Mouse (Mus musculus) olfactory bulb, adult 2 months (tissue): ENCODE results near the gene Ehbp1l1. TPM values are rescaled to one million over a fixed set of nuclear protein-coding genes. Genes with fewer than 3 reads are reported as not detected.

Source experiments
- H3K27ac ChIP-seq: fragments of 200-500 bp; 2 replicates; pipeline ENCODE4 v1.5.1; 2012; ENCODE audit warnings: low read depth, low read length; ENCODE audit not compliant: insufficient read depth
- H3K4me1 ChIP-seq: fragments of 200-500 bp; 2 replicates; pipeline ENCODE4 v1.6.1; 2012; ENCODE audit warnings: low read length; ENCODE audit not compliant: control insufficient read depth, insufficient read depth
- H3K4me3 ChIP-seq: fragments of 200-500 bp; 2 replicates; pipeline ENCODE4 v1.5.1; 2012; ENCODE audit warnings: mild to moderate bottlenecking, low read depth, low read length, moderate library complexity; ENCODE audit not compliant: insufficient read depth
- CTCF ChIP-seq: fragments of 200-500 bp; IDR thresholded peaks from 2 replicates; pipeline ENCODE4 v1.5.1; 2012; ENCODE audit warnings: low read depth, mild to moderate bottlenecking, low read length, moderate library complexity; ENCODE audit not compliant: insufficient read depth
- POLR2A ChIP-seq: fragments of 200-500 bp; IDR thresholded peaks from 2 replicates; pipeline ENCODE4 v1.6.1; 2012; ENCODE audit warnings: mild to moderate bottlenecking, low read depth, low read length, moderate library complexity; ENCODE audit not compliant: insufficient read depth
- WGBS: fragments of 180-500 bp; shearing (Covaris S2); methylation state at CpG from one replicate; pipeline ENCODE4 v1.1.7; 2018; 5-methylcytosine and 5-hydroxymethylcytosine counted together
- polyA plus RNA-seq: library from polyadenylated mRNA; stranded (reverse); fragments of >200 nt; gene quantifications from 2 replicates; pipeline ENCODE4 v1.2.4, GENCODE M21; 2012; ENCODE audit warnings: low replicate concordance; ENCODE audit not compliant: missing spikeins, insufficient read depth, insufficient read length

Gene Ehbp1l1
- polyA plus RNA-seq, 1 experiment: not detected

GRCm38 (mm10) chr19:5704163-5704800, 21.8 kb downstream of the Ehbp1l1 start, which contains the start of gene Kcnk7:
Kcnk7 (plus strand) TSS chr19:5704367.
- WGBS: 72% methylated on average over 17 of the region's 17 CpGs

DNA sequence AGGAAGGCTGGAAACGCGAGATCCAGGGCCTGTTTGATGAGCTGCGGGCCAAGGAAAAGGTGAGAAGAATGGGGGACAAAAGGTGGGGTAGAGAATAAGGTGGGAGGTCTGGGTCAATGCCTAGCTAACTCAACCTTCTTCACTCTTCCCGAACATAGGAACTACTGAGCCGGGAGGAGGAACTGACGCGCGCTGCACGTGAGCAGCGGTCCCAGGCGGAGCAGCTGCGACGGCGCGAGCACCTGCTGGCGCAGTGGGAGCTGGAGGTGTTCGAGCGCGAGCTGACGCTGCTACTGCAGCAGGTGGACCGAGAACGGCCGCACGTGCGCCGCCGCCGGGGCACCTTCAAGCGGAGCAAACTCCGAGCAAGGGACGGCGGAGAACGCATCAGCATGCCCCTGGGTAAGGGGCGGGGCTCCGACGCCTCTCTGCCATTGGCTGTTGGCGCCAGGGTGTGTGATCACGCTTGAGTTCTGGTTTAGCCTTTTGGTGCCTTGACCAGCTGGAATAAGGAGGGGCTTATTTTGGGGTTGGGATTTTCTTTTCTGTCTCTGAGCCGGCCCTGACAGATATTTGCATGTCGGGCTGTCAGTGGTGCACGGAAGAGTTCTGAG, 30.2 kb downstream of the Ehbp1l1 start:
- no peak for TF ChIP-seq POLR2A
- no peak for TF ChIP-seq CTCF
- H3K27ac ChIP-seq: no peak overlapping the region
- 48% methylated on average over 41 of the region's 41 CpGs for WGBS
- peaks cover 28% of the 10 kb centered on the region for H3K4me1 ChIP-seq
- no peak overlapping the region for H3K4me3 ChIP-seq

More at GRCm38 (mm10) chr19:5704163-5704800, 21.8 kb downstream of the Ehbp1l1 start, which contains the start of gene Kcnk7:
- Histone ChIP-seq H3K27ac (no peak within 1 kb of the TSS), H3K4me1 (peaks cover 9% of the 10 kb centered on the region), H3K4me3 (no peak within 1 kb of the TSS)
- TF ChIP-seq POLR2A: no peak
- TF ChIP-seq CTCF: no peak

- H3K4me1 ChIP-seq: peaks cover 38% of the 10 kb centered on the region
- no peak for TF ChIP-seq CTCF
- TF ChIP-seq POLR2A: no peak
Measured at GRCm38 (mm10) chr19:5693801-5694200, 32.3 kb downstream of the Ehbp1l1 start.

GRCm38 (mm10) chr19:5692913-5693396, 33.2 kb downstream of the Ehbp1l1 start:
- Histone ChIP-seq H3K27ac (peak overlapping the region; percentile 49), H3K4me3 (peak overlapping the region; percentile 2; the same call in 1 of the 2 replicates), H3K4me1 (peaks cover 39% of the 10 kb centered on the region)
- TF ChIP-seq CTCF (no peak), POLR2A (no peak)
- 49% methylated on average over 10 of the region's 10 CpGs for WGBS

More at GRCm38 (mm10) chr19:5693801-5694200, 32.3 kb downstream of the Ehbp1l1 start:
- no peak overlapping the region for H3K27ac ChIP-seq
- 77% methylated on average over 6 of the region's 6 CpGs for WGBS
- no peak overlapping the region for H3K4me3 ChIP-seq

DNA sequence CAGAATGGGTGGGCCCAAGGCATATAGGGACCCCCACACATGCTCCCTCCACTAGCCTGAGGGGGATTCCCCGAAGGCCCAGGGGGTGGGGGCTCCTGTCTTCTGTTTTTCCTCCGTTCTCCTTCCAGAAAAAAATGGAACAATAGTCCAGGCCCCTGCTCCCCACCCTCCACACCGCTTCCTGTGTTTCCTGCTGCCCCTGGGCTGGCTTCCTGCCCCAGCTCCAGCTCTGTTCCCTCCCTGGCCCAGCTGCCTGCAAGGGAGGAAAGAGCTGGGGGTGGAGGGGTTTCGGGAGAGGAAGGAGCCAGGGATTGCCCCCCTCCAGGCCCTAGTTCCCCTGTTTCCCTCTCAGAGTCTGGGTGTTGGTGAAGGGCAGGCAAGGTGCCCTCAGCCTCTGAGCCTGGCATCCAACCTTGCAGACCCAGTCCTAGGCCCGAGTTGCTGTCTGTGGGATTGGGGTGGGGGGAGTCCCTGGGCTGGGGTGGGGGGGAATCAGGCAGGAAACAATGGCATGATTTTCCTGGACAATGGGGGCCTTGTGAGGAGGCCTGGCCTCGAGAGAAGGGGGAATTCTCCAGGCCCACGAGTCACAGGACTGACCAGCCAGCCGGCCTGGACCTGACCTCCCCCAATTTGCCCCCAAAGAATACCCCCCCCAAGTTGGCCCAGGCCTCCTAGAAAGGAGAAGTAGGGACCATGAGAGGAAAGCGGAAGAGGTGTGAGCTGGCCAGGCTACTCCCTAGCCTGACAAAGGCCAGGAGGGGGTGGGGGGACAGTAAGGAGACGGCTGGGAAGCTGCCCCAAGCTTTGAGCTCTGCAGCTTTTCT, 33.8 kb downstream of the Ehbp1l1 start:
- WGBS: 32% methylated on average over 10 of the region's 10 CpGs
- TF ChIP-seq CTCF (no peak), POLR2A (no peak)
- Histone ChIP-seq H3K4me1 (peaks cover 44% of the 10 kb centered on the region), H3K27ac (peak overlapping the region; percentile 49), H3K4me3 (peak overlapping the region; percentile 22)

DNA sequence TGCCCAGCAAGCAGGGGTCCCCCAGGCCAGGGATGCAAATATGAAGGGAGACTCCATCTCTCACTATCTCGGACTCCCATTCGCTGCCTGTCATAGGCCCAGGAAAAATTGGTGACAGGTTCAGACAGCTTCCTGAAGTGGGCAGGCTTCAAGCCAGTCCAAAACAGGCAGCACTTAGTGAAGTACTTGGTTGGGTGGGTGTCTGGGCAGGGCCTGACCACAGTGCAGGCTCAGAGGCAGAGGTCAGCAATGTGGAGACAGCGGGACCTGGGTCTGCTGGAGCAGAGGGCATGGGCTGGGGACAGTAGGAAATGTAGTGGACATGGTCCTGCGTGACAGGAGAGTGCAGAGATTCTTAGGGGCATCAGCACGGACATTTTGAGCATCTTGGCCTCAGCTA, 34.5 kb downstream of the Ehbp1l1 start:
- 65% methylated on average over 5 of the region's 5 CpGs for WGBS
- TF ChIP-seq POLR2A (no peak), CTCF (no peak)
- H3K4me3 ChIP-seq: peak overlapping the region; percentile 87; the same call in 1 of the 2 replicates
- H3K4me1 ChIP-seq: peaks cover 47% of the 10 kb centered on the region
- H3K27ac ChIP-seq: peak overlapping the region; percentile 23; the same call in 1 of the 2 replicates

- H3K4me3 ChIP-seq: peak overlapping the region; percentile 87
- peaks cover 47% of the 10 kb centered on the region for H3K4me1 ChIP-seq
- no peak overlapping the region for H3K27ac ChIP-seq
- no peak for TF ChIP-seq POLR2A
- no peak for TF ChIP-seq CTCF
- 55% methylated on average over 15 of the region's 15 CpGs for WGBS
Measured at GRCm38 (mm10) chr19:5690343-5690735, 35.8 kb downstream of the Ehbp1l1 start.

DNA sequence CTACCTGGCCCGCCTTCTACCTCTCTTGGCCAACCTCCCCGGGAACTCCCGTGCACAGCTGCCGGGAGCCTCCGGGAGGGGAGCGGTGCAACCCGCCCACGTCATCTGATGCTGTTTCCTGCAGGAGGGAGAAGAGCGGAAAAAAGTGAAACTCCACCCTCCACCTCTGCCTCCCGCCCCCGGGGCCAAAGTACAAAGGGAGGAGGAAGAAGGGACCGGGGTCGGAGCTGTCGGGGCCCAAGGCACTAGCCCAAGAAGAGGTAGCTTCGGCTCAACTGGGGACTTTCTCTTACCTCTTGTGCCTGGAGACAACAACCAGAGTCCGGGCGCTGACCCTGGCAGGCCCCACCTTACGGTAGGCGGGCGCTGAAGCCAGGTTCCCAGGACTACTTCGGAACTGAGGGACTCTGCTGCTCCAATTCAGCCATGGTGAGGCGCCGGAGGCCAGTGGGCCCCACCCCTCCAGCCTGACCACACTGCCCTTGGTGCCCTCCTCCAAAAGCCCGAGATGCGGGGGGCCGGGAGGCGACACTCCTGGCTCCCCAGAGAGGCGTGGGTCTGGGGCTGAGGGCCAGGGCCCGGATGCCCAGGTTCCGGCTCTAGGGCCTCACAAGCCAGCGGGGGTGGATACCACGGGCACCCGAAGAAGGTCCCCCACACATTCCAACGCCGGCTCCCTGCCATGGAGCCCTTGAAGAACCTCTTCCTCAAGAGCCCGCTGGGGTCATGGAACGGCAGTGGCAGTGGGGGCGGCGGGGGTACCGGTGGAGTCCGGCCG, 36.4 kb downstream of the Ehbp1l1 start:
- peak overlapping the region; percentile 68 for H3K27ac ChIP-seq
- WGBS: 8% methylated on average over 42 of the region's 42 CpGs
- peaks cover 47% of the 10 kb centered on the region for H3K4me1 ChIP-seq
- TF ChIP-seq CTCF: no peak
- TF ChIP-seq POLR2A: peak; percentile 42; the same call in 1 of the 2 replicates
- H3K4me3 ChIP-seq: peak overlapping the region; percentile 87
